Mouse (Mus musculus) liver, embryonic 16.5 days (tissue): Measurements from ENCODE around the gene Cntnap2. TPM values are rescaled to one million over a fixed set of nuclear protein-coding genes. Genes with fewer than 3 reads are reported as not detected.

Source experiments
- ATAC-seq: fragments of 200-750 bp; cut with Nextera tagmentation; 2 replicates; pipeline ENCODE4 v1.8.0; 2017; ENCODE audit warnings: low read depth, mild to moderate bottlenecking, moderate number of reproducible peaks, moderate library complexity
- H3K27ac ChIP-seq: fragments of 300-500 bp; sonication (generic); 2 replicates; pipeline ENCODE4 v1.5.1; 2014; ENCODE audit warnings: mild to moderate bottlenecking, low read length
- H3K27me3 ChIP-seq: fragments of 300-500 bp; sonication (generic); 2 replicates; pipeline ENCODE4 v1.6.1; 2014; ENCODE audit warnings: low read depth, low read length, mixed read lengths; ENCODE audit not compliant: control insufficient read depth, insufficient read depth
- H3K36me3 ChIP-seq: fragments of 300-500 bp; sonication (generic); 2 replicates; pipeline ENCODE4 v1.6.1; 2014; ENCODE audit warnings: mild to moderate bottlenecking; ENCODE audit not compliant: control insufficient read depth, insufficient read depth
- H3K4me1 ChIP-seq: fragments of 300-500 bp; sonication (generic); 2 replicates; pipeline ENCODE4 v1.6.1; 2014; ENCODE audit warnings: low read depth, low read length, mixed read lengths; ENCODE audit not compliant: control insufficient read depth
- H3K4me2 ChIP-seq: fragments of 300-500 bp; sonication (generic); 2 replicates; pipeline ENCODE4 v1.6.1; 2014; ENCODE audit warnings: low read depth, low read length, mixed read lengths
- H3K4me3 ChIP-seq: fragments of 300-500 bp; sonication (generic); 2 replicates; pipeline ENCODE4 v1.5.1; 2014; ENCODE audit warnings: low read depth, mild to moderate bottlenecking, low read length
- H3K9ac ChIP-seq: fragments of 300-500 bp; sonication (generic); 2 replicates; pipeline ENCODE4 v1.6.1; 2014; ENCODE audit warnings: low read depth, low read length
- H3K9me3 ChIP-seq: fragments of 300-500 bp; sonication (generic); replicated peaks from 2 replicates; pipeline ENCODE4 v1.6.1; 2016; ENCODE audit warnings: low read length; ENCODE audit not compliant: control insufficient read depth
- WGBS: fragments of 180-500 bp; shearing (Covaris S2); extraction: QIAGEN DNeasy Blood & Tissue Kit; methylation state at CpG from one replicate; pipeline ENCODE4 v1.1.7; 2014; ENCODE audit not compliant: insufficient replicate concordance; 5-methylcytosine and 5-hydroxymethylcytosine counted together
- polyA plus RNA-seq: library from polyadenylated mRNA; unstranded; fragments of >200 nt; fragmentation: Nextera tagmentation; extraction: Ambion mirVana; gene quantifications from 2 replicates; pipeline ENCODE4 v1.2.1, GENCODE M21; 2015

Cntnap2 gene
- polyA plus RNA-seq, 1 experiment from 2014 or later = 0.19 TPM

DNA sequence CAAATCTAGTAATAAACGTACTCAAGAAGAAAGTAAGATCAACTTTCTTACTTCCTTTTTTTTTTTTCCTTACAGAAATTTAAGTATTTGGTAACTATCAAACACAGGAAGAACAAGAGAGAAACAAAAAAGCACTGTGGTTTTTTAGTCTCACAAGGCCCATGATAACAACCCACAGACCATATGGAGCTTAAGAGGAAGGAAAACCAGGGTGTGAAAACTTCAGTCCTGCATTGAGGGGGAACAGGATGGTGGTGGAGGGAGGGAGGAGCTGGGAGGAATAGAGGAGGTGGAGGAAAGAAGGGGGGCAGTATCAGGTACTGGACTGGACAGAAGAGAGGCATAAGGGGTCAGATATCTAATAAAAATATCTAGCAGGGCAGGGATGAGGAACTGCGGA lies 212.4 kb downstream of the Cntnap2 start:
- WGBS = 12% methylated on average over 2 of the region's 2 CpGs
- Histone ChIP-seq H3K36me3 (no peaks in the 10 kb centered on the region), H3K4me1 (no peaks in the 10 kb centered on the region), H3K9ac (no peak overlapping the region), H3K27me3 (no peaks in the 10 kb centered on the region), H3K27ac (no peak overlapping the region), H3K4me3 (no peak overlapping the region), H3K4me2 (no peak overlapping the region), H3K9me3 (no peaks in the 10 kb centered on the region)
- ATAC-seq = no peak

DNA sequence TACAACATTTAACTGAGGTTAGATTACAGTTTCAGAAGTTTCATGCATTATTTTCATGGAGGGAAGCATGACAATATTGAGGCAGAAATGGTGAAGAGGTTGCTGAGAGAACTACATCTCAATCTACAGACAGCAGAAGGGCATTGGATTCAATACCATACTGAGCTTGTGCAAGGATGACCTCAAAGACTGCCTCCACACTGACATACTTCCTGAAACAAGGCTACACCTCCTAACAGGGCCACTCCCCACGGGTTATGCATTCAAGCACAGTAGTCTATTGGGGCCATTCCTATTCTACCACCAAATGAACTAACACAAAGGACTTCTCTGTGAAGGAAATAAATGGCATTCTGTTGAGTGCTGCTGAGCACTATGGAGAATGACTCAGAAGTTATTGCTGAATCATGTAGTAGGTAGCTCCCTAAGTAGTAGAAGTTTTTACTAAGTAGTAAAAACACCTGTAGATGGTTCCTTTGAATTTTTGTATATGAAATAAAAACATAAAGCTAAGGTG lies 214.2 kb downstream of the Cntnap2 start:
- 20% methylated on average over 1 of the region's 1 CpGs for WGBS
- Histone ChIP-seq H3K36me3 (no peaks in the 10 kb centered on the region), H3K4me2 (no peak overlapping the region), H3K27ac (no peak overlapping the region), H3K27me3 (no peaks in the 10 kb centered on the region), H3K9me3 (no peaks in the 10 kb centered on the region), H3K4me3 (no peak overlapping the region), H3K4me1 (no peaks in the 10 kb centered on the region), H3K9ac (no peak overlapping the region)
- ATAC-seq = no peak

DNA sequence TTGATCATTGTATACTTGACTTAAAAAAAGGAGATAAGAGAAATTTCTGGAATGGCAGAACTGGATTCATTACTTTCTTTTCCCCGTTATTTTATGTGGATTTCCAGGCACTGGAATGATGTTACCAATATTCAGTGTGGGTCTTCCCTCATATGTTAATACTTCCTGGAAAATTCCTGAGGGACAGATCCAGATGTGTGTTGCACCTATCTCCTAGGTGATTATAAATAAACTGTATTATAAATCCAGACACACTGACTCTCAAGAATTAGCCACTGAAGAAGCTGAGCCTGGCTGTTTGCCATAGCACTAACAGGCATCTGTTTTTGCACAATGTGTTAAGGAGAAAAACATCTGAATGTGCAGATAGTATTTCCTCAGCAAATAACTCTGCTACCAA lies 231.0 kb downstream of the Cntnap2 start:
- H3K27me3 ChIP-seq = no peaks in the 10 kb centered on the region
- H3K27ac ChIP-seq = no peak overlapping the region
- H3K9ac ChIP-seq = no peak overlapping the region
- H3K4me2 ChIP-seq = no peak overlapping the region
- no peaks in the 10 kb centered on the region for H3K4me1 ChIP-seq
- no peaks in the 10 kb centered on the region for H3K9me3 ChIP-seq
- no peaks in the 10 kb centered on the region for H3K36me3 ChIP-seq
- ATAC-seq = no peak
- H3K4me3 ChIP-seq = no peak overlapping the region
- 59% methylated on average over 1 of the region's 1 CpGs for WGBS

DNA sequence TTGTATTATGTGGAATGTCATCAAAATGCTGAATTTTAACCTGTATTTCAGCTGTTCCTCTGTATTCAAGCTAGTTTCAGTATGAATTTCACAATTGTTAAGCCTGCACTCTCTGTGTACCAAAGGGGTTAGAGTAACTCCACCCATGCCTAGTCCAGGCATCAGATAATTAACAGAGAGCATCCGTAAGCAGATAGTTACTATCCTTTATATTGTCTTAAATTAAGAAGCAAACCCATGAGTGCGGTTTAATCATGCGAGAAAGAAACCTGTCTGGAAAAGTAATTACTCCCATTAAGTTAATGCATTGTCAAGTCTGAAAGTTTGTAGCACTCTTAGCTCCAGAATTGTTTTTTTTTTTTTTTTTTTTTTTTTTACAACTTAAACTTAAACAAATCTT lies 258.3 kb downstream of the Cntnap2 start:
- H3K36me3 ChIP-seq = no peaks in the 10 kb centered on the region
- no peak overlapping the region for H3K4me2 ChIP-seq
- H3K9ac ChIP-seq = no peak overlapping the region
- no peak for ATAC-seq
- 65% methylated on average over 3 of the region's 3 CpGs for WGBS
- H3K9me3 ChIP-seq = no peaks in the 10 kb centered on the region
- H3K27me3 ChIP-seq = no peaks in the 10 kb centered on the region
- H3K27ac ChIP-seq = no peak overlapping the region
- H3K4me3 ChIP-seq = no peak overlapping the region
- no peaks in the 10 kb centered on the region for H3K4me1 ChIP-seq

- H3K9me3 ChIP-seq = no peaks in the 10 kb centered on the region
- no peaks in the 10 kb centered on the region for H3K27me3 ChIP-seq
- no peaks in the 10 kb centered on the region for H3K36me3 ChIP-seq
- no peak overlapping the region for H3K4me2 ChIP-seq
- no peaks in the 10 kb centered on the region for H3K4me1 ChIP-seq
- H3K27ac ChIP-seq = no peak overlapping the region
- H3K4me3 ChIP-seq = no peak overlapping the region
- WGBS = 3% methylated on average over 2 of the region's 2 CpGs
- no peak overlapping the region for H3K9ac ChIP-seq
- ATAC-seq = no peak
Observed at GRCm38 (mm10) chr6:45323505-45323904, 264.3 kb downstream of the Cntnap2 start.

DNA sequence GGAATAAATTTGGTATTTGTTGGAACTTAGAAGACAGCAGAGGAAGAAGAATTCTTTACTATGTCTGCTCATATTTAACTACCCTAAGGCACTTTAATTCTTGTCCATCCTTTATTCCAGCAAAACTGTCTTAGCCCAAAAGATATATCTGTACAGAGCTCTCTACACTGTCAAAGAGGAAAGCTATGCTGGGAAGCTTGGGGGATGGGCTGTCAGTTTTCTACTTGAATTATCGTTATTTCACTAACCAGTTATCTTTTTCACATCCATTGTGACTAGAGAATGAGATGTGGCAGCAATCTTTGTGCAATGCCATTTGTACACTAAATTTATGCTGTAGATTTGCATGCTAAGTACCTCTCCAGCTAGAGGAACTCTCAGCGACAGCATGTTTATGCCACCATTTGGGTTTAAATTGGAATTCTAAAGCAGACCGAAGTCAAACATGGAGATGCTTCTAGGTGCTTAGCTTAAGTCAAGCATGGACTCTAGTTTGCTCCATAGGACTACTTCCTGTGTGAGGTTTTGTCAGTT lies 268.9 kb downstream of the Cntnap2 start:
- no peak for ATAC-seq

DNA sequence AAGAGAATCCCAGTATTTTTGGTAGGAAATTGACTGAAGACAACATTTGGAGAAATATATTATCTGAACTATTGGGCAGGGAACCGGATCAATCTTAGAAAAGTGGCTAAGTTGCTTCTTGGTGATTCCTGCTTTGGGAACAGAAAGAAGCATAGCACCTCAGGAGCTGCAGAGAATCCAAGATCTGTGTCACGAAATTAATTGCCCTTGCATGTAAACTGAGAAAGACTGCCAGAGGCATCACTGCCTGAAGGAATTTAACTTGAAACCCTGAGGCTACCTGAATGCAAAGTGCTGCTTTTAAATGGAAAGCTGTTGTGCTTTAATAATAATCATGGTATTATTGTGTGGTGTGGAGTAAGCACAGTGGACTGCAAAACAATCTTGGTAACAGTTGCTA lies 286.2 kb downstream of the Cntnap2 start:
- H3K4me1 ChIP-seq = no peaks in the 10 kb centered on the region
- no peak overlapping the region for H3K4me3 ChIP-seq
- H3K9me3 ChIP-seq = no peaks in the 10 kb centered on the region
- H3K4me2 ChIP-seq = no peak overlapping the region
- 41% methylated on average over 2 of the region's 2 CpGs for WGBS
- no peaks in the 10 kb centered on the region for H3K36me3 ChIP-seq
- H3K27ac ChIP-seq = no peak overlapping the region
- ATAC-seq = no peak
- H3K9ac ChIP-seq = no peak overlapping the region
- H3K27me3 ChIP-seq = no peaks in the 10 kb centered on the region

More for the DNA sequence above, 268.9 kb downstream of the Cntnap2 start:
- no peaks in the 10 kb centered on the region for H3K9me3 ChIP-seq
- no peaks in the 10 kb centered on the region for H3K36me3 ChIP-seq
- H3K4me3 ChIP-seq = no peak overlapping the region
- H3K27me3 ChIP-seq = no peaks in the 10 kb centered on the region
- no peaks in the 10 kb centered on the region for H3K4me1 ChIP-seq
- no peak overlapping the region for H3K4me2 ChIP-seq
- 70% methylated on average over 3 of the region's 3 CpGs for WGBS
- no peak overlapping the region for H3K9ac ChIP-seq
- no peak overlapping the region for H3K27ac ChIP-seq

DNA sequence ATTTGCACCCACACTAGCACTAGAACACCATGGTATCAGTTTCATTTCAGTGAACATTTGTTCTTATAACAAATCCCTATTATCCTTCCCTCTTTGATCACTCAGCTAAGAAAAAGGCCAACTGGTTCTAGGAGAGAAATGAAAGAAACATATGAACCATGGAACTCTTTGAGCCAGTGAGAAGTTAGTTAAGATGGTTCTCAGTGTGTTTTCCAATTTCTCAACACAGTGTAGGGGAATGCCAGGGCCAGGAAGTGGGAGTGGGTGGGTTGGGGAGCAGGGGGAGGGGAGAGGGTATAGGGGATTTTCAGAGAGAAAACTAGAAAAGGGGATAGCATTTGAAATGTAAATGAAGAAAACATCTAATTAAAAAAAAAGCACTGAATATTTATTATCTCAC lies 286.8 kb downstream of the Cntnap2 start:
- H3K9me3 ChIP-seq = no peaks in the 10 kb centered on the region
- no peaks in the 10 kb centered on the region for H3K36me3 ChIP-seq
- no peak overlapping the region for H3K4me3 ChIP-seq
- ATAC-seq = no peak
- H3K9ac ChIP-seq = no peak overlapping the region
- no peak overlapping the region for H3K27ac ChIP-seq
- H3K4me1 ChIP-seq = no peaks in the 10 kb centered on the region
- H3K4me2 ChIP-seq = no peak overlapping the region
- no peaks in the 10 kb centered on the region for H3K27me3 ChIP-seq

DNA sequence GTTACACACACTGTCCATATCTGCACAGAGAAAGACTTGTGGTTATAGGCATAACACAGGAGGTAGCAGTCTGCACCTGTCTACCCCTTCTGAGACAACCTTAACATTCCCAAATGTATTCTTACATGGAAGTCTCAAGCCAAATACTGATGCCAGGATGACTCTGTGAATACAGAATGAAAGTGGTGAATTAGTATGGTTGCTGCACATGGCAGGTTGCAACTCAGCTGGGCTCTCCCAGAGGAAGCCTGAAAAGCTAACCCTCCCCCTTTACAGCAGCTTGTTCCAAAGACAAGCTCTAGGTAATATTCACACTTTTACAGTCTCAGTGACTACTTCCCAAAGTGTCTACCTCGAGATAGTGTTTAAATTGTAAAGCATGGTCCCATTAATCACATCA lies 307.3 kb downstream of the Cntnap2 start:
- 13% methylated on average over 1 of the region's 1 CpGs for WGBS

More for the DNA sequence above, 307.3 kb downstream of the Cntnap2 start:
- no peak overlapping the region for H3K27ac ChIP-seq
- H3K9ac ChIP-seq = no peak overlapping the region
- ATAC-seq = no peak
- H3K36me3 ChIP-seq = no peaks in the 10 kb centered on the region
- no peaks in the 10 kb centered on the region for H3K4me1 ChIP-seq
- no peak overlapping the region for H3K4me3 ChIP-seq
- no peaks in the 10 kb centered on the region for H3K9me3 ChIP-seq
- H3K27me3 ChIP-seq = no peaks in the 10 kb centered on the region
- H3K4me2 ChIP-seq = no peak overlapping the region
